Mouse (Mus musculus) heart, embryonic 14.5 days (tissue): ENCODE measurements at regions not wholly inside any gene's neighbourhood (a gene's known extent, or its start where the extent isn't known, plus 50 kb on each side); places are given as distances from the start of the nearest gene placed in this dataset.

Experiments
- ATAC-seq: fragments of 200-750 bp; cut with Nextera tagmentation; 2 replicates; pipeline ENCODE4 v1.8.0; 2017; ENCODE audit warnings: low read depth, moderate TSS enrichment; ENCODE audit not compliant: insufficient number of reproducible peaks, insufficient read depth, low FRiP score
- H3K27ac ChIP-seq, 2 experiments: fragments of 200-500 bp in 1 of 2; fragments of 300-500 bp in 1 of 2; sonication (generic) in 1 of 2; replicated peaks in 1 of 2; 2 replicates each; pipeline ENCODE4 v1.5.1; 2012 to 2014; ENCODE audit warnings: low read depth in 2 of 2, low read length in 2 of 2, control low read depth in 1 of 2, mild to moderate bottlenecking in 1 of 2, mixed read lengths in 1 of 2; ENCODE audit not compliant: control insufficient read depth in 1 of 2, insufficient read depth in 1 of 2
- H3K27me3 ChIP-seq: fragments of 300-500 bp; sonication (generic); 2 replicates; pipeline ENCODE4 v1.6.1; 2014; ENCODE audit warnings: mild to moderate bottlenecking, low read length, control low read depth; ENCODE audit not compliant: control insufficient read depth, insufficient read depth
- H3K36me3 ChIP-seq: fragments of 300-500 bp; sonication (generic); 2 replicates; pipeline ENCODE4 v1.6.1; 2014; ENCODE audit warnings: mild to moderate bottlenecking, control low read depth, low read length, mixed read lengths; ENCODE audit not compliant: control insufficient read depth, insufficient read depth
- H3K4me1 ChIP-seq, 2 experiments: fragments of 200-500 bp in 1 of 2; fragments of 300-500 bp in 1 of 2; sonication (generic) in 1 of 2; 2 replicates each; pipeline ENCODE4 v1.6.1; 2012 to 2014; ENCODE audit warnings: low read length in 2 of 2, control low read depth in 1 of 2, mixed read lengths in 1 of 2; ENCODE audit not compliant: control insufficient read depth in 2 of 2, insufficient read depth in 2 of 2
- H3K4me2 ChIP-seq: fragments of 300-500 bp; sonication (generic); 2 replicates; pipeline ENCODE4 v1.6.1; 2014; ENCODE audit warnings: mild to moderate bottlenecking, low read length
- H3K4me3 ChIP-seq, 2 experiments: fragments of 200-500 bp in 1 of 2; fragments of 300-500 bp in 1 of 2; sonication (generic) in 1 of 2; 2 replicates each; pipeline ENCODE4 v1.5.1; 2012 to 2014; ENCODE audit warnings: low read length in 2 of 2, mild to moderate bottlenecking in 2 of 2, control low read depth in 1 of 2, low read depth in 1 of 2, moderate library complexity in 1 of 2; ENCODE audit not compliant: control insufficient read depth in 1 of 2, insufficient read depth in 1 of 2
- H3K9ac ChIP-seq: fragments of 300-500 bp; sonication (generic); 2 replicates; pipeline ENCODE4 v1.6.1; 2014; ENCODE audit warnings: mild to moderate bottlenecking, low read length
- H3K9me3 ChIP-seq: fragments of 300-500 bp; sonication (generic); 2 replicates; pipeline ENCODE4 v1.6.1; 2016; ENCODE audit warnings: low read length, control low read depth; ENCODE audit not compliant: control insufficient read depth
- whole genome bisulfite sequencing: fragments of 180-500 bp; shearing (Covaris S2); extraction: QIAGEN DNeasy Blood & Tissue Kit; methylation state at CpG from one replicate; pipeline ENCODE4 v1.1.7; 2014; 5-methylcytosine and 5-hydroxymethylcytosine counted together

DNA sequence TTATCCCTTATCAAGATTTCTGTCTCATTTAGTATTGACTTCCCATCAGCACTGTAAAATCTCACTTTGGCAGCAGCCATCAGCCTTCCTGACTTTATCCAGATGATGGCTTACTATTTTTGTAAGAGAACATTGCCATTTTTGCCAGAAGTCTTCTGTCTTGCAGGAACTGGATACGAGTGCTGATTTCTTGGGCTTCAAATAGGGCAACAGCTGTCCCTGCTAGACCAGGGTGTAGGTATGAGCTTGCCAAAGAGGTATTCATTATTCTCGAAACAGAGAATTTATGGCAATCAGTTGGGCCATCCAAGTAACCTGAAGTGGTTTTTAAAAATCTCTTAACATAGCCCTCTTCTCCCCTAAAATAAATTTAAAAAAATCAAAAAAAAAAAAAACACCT lies 254.6 kb downstream of the 9330182O14Rik start:
- H3K27me3 ChIP-seq, result no peaks in the 10 kb centered on the region
- no peaks in the 10 kb centered on the region for H3K4me1 ChIP-seq
- H3K9me3 ChIP-seq, result no peaks in the 10 kb centered on the region
- no peaks in the 10 kb centered on the region for H3K36me3 ChIP-seq
- H3K4me2 ChIP-seq, result no peak overlapping the region
- H3K9ac ChIP-seq, result no peak overlapping the region
- no peak overlapping the region for H3K27ac ChIP-seq
- no peak overlapping the region for H3K4me3 ChIP-seq
- no peak for ATAC-seq
- WGBS, result 57% methylated on average over 2 of the region's 2 CpGs

- Histone ChIP-seq H3K4me1 (no peaks in the 10 kb centered on the region), H3K4me2 (no peak overlapping the region), H3K36me3 (no peaks in the 10 kb centered on the region), H3K27me3 (no peaks in the 10 kb centered on the region), H3K9ac (no peak overlapping the region), H3K27ac (no peak overlapping the region), H3K9me3 (no peaks in the 10 kb centered on the region), H3K4me3 (no peak overlapping the region)
- 85% methylated on average over 4 of the region's 4 CpGs for WGBS
- no peak for ATAC-seq
Measured at GRCm38 (mm10) chr15:40435156-40435555, 301.0 kb downstream of the 9330182O14Rik start.

- H3K9ac ChIP-seq, result no peak overlapping the region
- no peak overlapping the region for H3K4me2 ChIP-seq
- no peaks in the 10 kb centered on the region for H3K36me3 ChIP-seq
- H3K4me1 ChIP-seq, result no peaks in the 10 kb centered on the region
- H3K27ac ChIP-seq, result no peak overlapping the region
- 54% methylated on average over 3 of the region's 3 CpGs for WGBS
- H3K27me3 ChIP-seq, result no peaks in the 10 kb centered on the region
- ATAC-seq, result no peak
- no peaks in the 10 kb centered on the region for H3K9me3 ChIP-seq
- no peak overlapping the region for H3K4me3 ChIP-seq
Measured at GRCm38 (mm10) chr15:40436688-40437087, 302.5 kb downstream of the 9330182O14Rik start.

GRCm38 (mm10) chr15:40439827-40440226 lies 305.7 kb downstream of the 9330182O14Rik start:
- Histone ChIP-seq H3K27me3 (no peaks in the 10 kb centered on the region), H3K4me1 (no peaks in the 10 kb centered on the region), H3K9me3 (no peaks in the 10 kb centered on the region), H3K27ac (no peak overlapping the region), H3K36me3 (no peaks in the 10 kb centered on the region), H3K4me2 (no peak overlapping the region), H3K4me3 (no peak overlapping the region), H3K9ac (no peak overlapping the region)
- no peak for ATAC-seq
- WGBS, result 88% methylated on average over 1 of the region's 1 CpGs

- WGBS, result 81% methylated on average over 1 of the region's 1 CpGs
- ATAC-seq, result no peak
- no peak overlapping the region for H3K9ac ChIP-seq
Measured at GRCm38 (mm10) chr15:40448623-40449022, 314.5 kb downstream of the 9330182O14Rik start.

GRCm38 (mm10) chr15:40453235-40453634 lies 319.1 kb downstream of the 9330182O14Rik start:
- no peak overlapping the region for H3K27ac ChIP-seq
- H3K36me3 ChIP-seq, result no peaks in the 10 kb centered on the region
- no peak for ATAC-seq
- H3K4me3 ChIP-seq, result no peak overlapping the region
- WGBS, result 63% methylated on average over 2 of the region's 2 CpGs
- no peaks in the 10 kb centered on the region for H3K4me1 ChIP-seq
- H3K9ac ChIP-seq, result no peak overlapping the region
- H3K9me3 ChIP-seq, result no peaks in the 10 kb centered on the region
- H3K4me2 ChIP-seq, result no peak overlapping the region
- no peaks in the 10 kb centered on the region for H3K27me3 ChIP-seq

More at GRCm38 (mm10) chr15:40448623-40449022, 314.5 kb downstream of the 9330182O14Rik start:
- H3K9me3 ChIP-seq, result no peaks in the 10 kb centered on the region
- H3K36me3 ChIP-seq, result no peaks in the 10 kb centered on the region
- H3K4me2 ChIP-seq, result no peak overlapping the region
- no peaks in the 10 kb centered on the region for H3K4me1 ChIP-seq
- H3K27me3 ChIP-seq, result no peaks in the 10 kb centered on the region
- no peak overlapping the region for H3K4me3 ChIP-seq
- no peak overlapping the region for H3K27ac ChIP-seq

GRCm38 (mm10) chr15:40475659-40476355 lies 341.6 kb downstream of the 9330182O14Rik start:
- WGBS, result 34% methylated on average over 7 of the region's 7 CpGs
- peaks cover 0 to 6% of the 10 kb centered on the region in 2 experiments; a peak in 2 of 4 replicates for H3K4me1 ChIP-seq
- H3K4me2 ChIP-seq, result peak overlapping the region; percentile 55
- no peaks in the 10 kb centered on the region for H3K9me3 ChIP-seq
- H3K27ac ChIP-seq, result no peak overlapping the region
- no peak overlapping the region for H3K9ac ChIP-seq
- H3K4me3 ChIP-seq, result no peak overlapping the region
- no peaks in the 10 kb centered on the region for H3K27me3 ChIP-seq
- no peaks in the 10 kb centered on the region for H3K36me3 ChIP-seq
- no peak for ATAC-seq

DNA sequence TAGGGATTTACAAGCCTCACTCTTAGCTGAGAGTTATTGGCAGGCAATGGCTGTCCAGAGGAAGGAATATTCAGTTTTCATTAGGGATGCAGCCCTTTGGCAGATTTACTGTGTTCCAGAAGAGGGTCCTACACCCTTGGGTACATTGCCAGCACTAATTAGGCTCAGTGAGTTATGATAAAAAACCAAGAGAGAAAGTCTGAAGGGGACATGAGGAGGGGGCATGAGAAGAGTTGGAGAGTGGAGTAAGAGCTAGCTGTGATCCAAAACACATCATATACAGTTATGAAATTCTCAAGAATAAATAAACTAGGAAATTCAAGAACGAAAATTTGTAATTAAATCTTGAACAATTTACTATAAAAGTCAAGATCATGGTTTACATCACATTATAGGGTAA lies 346.2 kb downstream of the 9330182O14Rik start:
- Histone ChIP-seq H3K9me3 (no peaks in the 10 kb centered on the region), H3K27ac (no peak overlapping the region), H3K36me3 (no peaks in the 10 kb centered on the region), H3K4me2 (no peak overlapping the region), H3K27me3 (no peaks in the 10 kb centered on the region), H3K9ac (no peak overlapping the region), H3K4me3 (no peak overlapping the region), H3K4me1 (peaks cover 0 to 6% of the 10 kb centered on the region in 2 experiments; a peak in 2 of 4 replicates)
- 68% methylated on average over 1 of the region's 1 CpGs for WGBS
- ATAC-seq, result no peak
